Mouse (Mus musculus) E14TG2a.4 (cell line): Measurements from ENCODE around the gene 2200002D01Rik.

Experiments
- H3K27me3 ChIP-seq: 2 replicates; pipeline ENCODE4 v1.6.1; 2014; ENCODE audit warnings: low read length, control low read depth; ENCODE audit not compliant: insufficient read depth
- H3K36me3 ChIP-seq: 2 replicates; pipeline ENCODE4 v1.6.1; 2014; ENCODE audit warnings: low read length, control low read depth; ENCODE audit not compliant: insufficient read depth
- H3K4me1 ChIP-seq: replicated peaks from 2 replicates; pipeline ENCODE4 v1.6.1; 2014; ENCODE audit warnings: low read depth, low read length, control low read depth
- H3K4me3 ChIP-seq: replicated peaks from 2 replicates; pipeline ENCODE4 v1.5.1; 2014; ENCODE audit warnings: mild to moderate bottlenecking, low read length
- H3K9me3 ChIP-seq: 2 replicates; pipeline ENCODE4 v1.6.1; 2014; ENCODE audit warnings: low read length, control low read depth
- CTCF ChIP-seq: conservative IDR thresholded peaks from 2 replicates; pipeline ENCODE4 v1.5.1; 2014; ENCODE audit warnings: low read length
- NANOG ChIP-seq: IDR thresholded peaks from 2 replicates; pipeline ENCODE4 v1.6.1; 2014; ENCODE audit warnings: borderline replicate concordance, low read length, mixed read lengths
- POU5F1 ChIP-seq: IDR thresholded peaks from 2 replicates; pipeline ENCODE4 v1.6.1; 2014; ENCODE audit warnings: low read length, borderline replicate concordance

2200002D01Rik gene

DNA sequence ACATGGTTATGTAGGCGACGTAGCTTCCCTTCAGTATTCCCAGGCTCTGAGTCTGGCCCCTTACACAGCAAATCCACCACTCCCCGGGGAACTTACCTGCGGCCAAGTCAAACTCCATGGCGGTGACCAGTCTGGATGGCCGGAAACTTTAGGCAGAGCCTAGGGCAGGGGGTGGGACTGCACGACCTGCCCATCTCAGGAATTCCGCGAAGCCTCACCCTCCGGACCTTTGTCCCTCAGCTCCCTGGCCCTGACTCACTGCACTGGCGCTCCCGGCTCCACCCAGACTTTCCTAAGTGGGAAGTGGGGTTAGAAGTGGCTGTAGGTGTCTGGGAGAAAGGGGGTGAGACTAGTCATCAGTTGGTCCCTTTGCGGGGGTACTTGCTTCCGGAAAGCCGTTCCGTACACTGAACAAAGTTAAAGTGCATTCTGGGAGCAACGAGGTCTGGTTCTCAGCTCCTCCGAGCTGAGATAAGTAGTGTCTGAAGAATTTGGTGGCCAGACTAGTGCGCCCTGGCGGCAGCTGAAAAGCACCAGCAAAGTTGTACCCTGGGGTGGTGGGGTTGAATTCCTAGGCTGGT, at the start of gene 2200002D01Rik:
TSS of gene 2200002D01Rik (minus strand) at position 206 of the 581 bp plus-strand sequence.
- Histone ChIP-seq H3K9me3 (no peaks in the 10 kb centered on the region), H3K4me1 (peaks cover 76% of the 10 kb centered on the region), H3K4me3 (peak within 1 kb of the TSS; percentile 74), H3K36me3 (peaks cover 34% of the 10 kb centered on the region), H3K27me3 (no peaks in the 10 kb centered on the region)
- TF ChIP-seq POU5F1: no peak
- no peak for TF ChIP-seq CTCF
- no peak for TF ChIP-seq NANOG

DNA sequence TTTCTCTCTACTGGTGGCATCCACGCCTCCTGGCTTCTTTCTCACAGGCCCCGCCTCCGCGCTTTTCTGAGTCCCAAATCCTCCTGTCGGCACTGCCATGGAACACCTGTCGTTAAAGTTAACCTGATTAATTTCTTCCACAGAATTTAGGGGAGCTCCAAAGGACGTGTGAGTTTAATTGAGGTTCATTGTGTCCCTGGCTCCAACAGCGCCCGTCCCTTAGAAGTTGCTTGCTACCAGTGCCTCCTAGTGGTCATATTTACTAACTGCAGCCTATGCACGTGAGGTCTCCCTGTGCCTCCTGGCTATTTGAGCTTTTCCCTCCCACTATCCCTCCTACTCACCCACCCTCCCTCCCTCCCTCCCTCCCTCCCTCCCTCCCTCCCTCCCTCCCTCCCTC, 48.7 kb upstream of the 2200002D01Rik start:
- Histone ChIP-seq H3K27me3 (peaks cover 4% of the 10 kb centered on the region; the same call in 1 of the 2 replicates), H3K4me3 (no peak overlapping the region), H3K4me1 (peaks cover 54% of the 10 kb centered on the region), H3K36me3 (0 out of 2 replicates have a peak, but pooled peaks cover 6% of the 10 kb centered on the region), H3K9me3 (no peaks in the 10 kb centered on the region)
- TF ChIP-seq POU5F1 (no peak), CTCF (peak; percentile 78), NANOG (no peak)

DNA sequence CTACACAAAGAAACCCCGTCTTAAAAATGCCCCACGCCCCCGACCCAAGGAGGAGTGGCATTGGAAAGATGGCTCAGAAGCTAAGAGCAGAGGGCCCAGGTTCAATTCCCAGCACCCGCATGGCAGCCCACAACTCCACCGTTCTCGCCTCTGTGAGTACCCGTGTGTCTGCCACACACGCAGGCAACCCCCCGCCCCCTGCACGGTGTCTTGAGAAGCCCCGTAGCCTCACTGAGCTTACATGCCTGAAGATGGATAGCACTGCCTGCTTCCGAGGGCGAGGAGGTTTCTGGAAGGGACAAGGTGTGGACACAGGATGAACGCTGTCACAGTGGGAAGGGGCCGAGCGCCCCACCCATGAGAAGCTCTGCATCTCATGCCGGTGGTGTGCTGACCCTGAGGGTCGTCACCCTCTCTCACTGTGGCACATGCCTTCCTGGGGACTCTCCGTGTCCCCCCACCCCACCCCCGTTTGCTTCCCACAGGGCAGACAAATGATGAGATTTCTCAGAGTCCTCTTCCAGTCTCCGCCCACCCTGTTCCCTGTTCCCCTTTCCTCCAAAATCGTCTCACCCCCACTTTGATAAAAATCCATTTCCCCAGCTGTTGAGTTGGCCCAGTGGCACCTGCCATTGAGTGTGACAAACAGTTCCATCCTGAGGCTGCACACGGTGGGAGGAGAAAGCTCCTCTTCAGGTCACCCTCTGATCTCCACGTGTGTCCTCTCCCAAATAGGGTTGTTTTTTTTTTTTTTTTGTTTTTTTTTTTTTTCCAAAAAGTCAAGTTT, 47.8 kb upstream of the 2200002D01Rik start:
- Histone ChIP-seq H3K27me3 (peaks cover 4% of the 10 kb centered on the region; the same call in 1 of the 2 replicates), H3K4me3 (peak overlapping the region; percentile 29; the same call in 1 of the 2 replicates), H3K9me3 (no peaks in the 10 kb centered on the region), H3K4me1 (peaks cover 62% of the 10 kb centered on the region), H3K36me3 (peaks cover 15% of the 10 kb centered on the region)
- no peak for TF ChIP-seq CTCF
- no peak for TF ChIP-seq POU5F1
- TF ChIP-seq NANOG: no peak

GRCm38 (mm10) chr7:29294111-29294761, 46.0 kb upstream of the 2200002D01Rik start:
- no peak for TF ChIP-seq CTCF
- no peak for TF ChIP-seq POU5F1
- TF ChIP-seq NANOG: no peak
- peaks cover 15% of the 10 kb centered on the region for H3K36me3 ChIP-seq
- H3K9me3 ChIP-seq: no peaks in the 10 kb centered on the region

DNA sequence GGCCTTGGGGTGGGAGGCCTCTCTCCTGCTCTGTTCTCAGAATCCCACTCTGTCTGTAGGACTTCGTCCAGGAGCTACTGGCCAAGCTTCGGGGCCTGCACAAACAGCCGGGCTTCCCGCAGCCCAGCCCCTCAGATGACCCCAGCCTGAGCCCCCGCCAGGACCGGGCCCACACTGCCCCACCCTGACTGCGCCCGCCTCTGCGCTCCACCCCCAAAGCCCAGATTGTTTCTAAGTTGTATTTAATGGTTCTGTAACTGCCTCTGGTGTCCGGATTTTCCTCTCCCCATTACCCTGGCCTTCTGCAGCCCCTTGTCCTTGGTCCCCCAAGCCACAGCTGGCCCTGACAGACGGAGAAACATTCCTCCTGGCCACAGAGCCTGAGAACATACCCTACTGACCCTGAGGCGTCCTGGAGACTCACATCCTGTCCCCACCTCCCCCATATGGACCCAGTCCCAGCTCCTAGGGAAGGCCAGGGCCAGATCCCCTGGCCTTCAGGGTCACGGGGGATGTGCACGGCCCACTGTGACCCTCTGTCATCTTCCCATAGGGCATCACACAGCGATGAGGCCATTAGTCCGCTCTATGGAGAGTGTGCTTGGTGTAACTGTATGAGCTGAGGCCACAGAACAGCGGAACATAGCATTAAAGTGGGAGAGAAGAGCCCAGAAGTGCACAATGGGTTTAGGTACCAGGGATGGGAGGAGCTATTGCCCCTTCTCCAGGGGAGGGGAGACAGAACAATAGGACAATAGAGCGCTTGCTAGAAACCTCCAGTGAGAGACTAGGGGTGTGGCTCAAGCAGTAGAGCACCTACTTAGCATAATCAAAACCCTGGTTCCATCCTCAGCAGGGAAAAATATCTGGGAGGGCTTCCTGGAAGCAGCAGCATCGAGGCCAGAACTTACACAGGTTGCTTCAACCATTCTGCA, 45.1 kb upstream of the 2200002D01Rik start:
- H3K4me3 ChIP-seq: peak overlapping the region; percentile 70
- peaks cover 76% of the 10 kb centered on the region for H3K4me1 ChIP-seq
- H3K27me3 ChIP-seq: no peaks in the 10 kb centered on the region; the same call in 1 of the 2 replicates
- TF ChIP-seq NANOG: no peak
- no peak for TF ChIP-seq POU5F1
- TF ChIP-seq CTCF: no peak
- peaks cover 15% of the 10 kb centered on the region for H3K36me3 ChIP-seq
- no peaks in the 10 kb centered on the region for H3K9me3 ChIP-seq

More at GRCm38 (mm10) chr7:29294111-29294761, 46.0 kb upstream of the 2200002D01Rik start:
- H3K4me1 ChIP-seq: peaks cover 72% of the 10 kb centered on the region
- H3K27me3 ChIP-seq: peaks cover 4% of the 10 kb centered on the region; the same call in 1 of the 2 replicates
- H3K4me3 ChIP-seq: peak overlapping the region; percentile 58

- H3K27me3 ChIP-seq: no peaks in the 10 kb centered on the region; the same call in 1 of the 2 replicates
- peaks cover 76% of the 10 kb centered on the region for H3K4me1 ChIP-seq
- peak overlapping the region; percentile 70 for H3K4me3 ChIP-seq
- H3K9me3 ChIP-seq: peaks cover 4% of the 10 kb centered on the region
- TF ChIP-seq NANOG: no peak
- TF ChIP-seq CTCF: no peak
- TF ChIP-seq POU5F1: no peak
- H3K36me3 ChIP-seq: peaks cover 15% of the 10 kb centered on the region
Observed at GRCm38 (mm10) chr7:29292458-29293098, 44.3 kb upstream of the 2200002D01Rik start.

- Histone ChIP-seq H3K27me3 (no peaks in the 10 kb centered on the region; the same call in 1 of the 2 replicates), H3K36me3 (peaks cover 15% of the 10 kb centered on the region), H3K4me1 (peaks cover 79% of the 10 kb centered on the region), H3K4me3 (peak overlapping the region; percentile 70), H3K9me3 (peaks cover 6% of the 10 kb centered on the region)
- TF ChIP-seq NANOG: no peak
- TF ChIP-seq POU5F1: no peak
- TF ChIP-seq CTCF: no peak
Observed at GRCm38 (mm10) chr7:29291616-29292457, 43.6 kb upstream of the 2200002D01Rik start.
